Mouse (Mus musculus): ENCODE measurements around the gene Depdc7.

DNA sequence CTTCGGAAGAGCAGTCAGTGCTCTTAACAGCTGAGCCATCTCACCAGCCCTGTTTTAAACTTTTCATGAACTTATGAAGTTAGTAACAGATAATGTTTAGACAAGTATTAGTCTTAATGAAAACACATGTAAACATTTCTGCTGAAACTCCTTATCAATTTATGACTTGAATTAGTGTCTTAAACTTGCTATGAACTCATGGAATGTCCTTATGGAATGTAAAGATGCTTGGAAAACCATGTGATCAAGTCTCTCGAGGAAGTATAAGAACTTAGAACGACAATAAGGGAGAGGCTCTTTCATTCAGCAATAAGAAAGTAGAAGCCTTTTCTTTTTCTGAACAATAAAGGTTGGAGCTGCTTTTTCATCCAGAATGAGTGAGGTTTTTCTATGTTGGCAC lies 38.3 kb downstream of the Depdc7 start:
- no peak for TF ChIP-seq POLR2A (IDR thresholded peaks at IDR 0.05; ENCODE audit: extremely low read depth, insufficient read depth, low read length)
- no peak for TF ChIP-seq CTCF (IDR thresholded peaks at IDR 0.05; ENCODE audit: extremely low read depth, insufficient read depth, low read length)

All from cortical plate, adult 2 months (tissue).